Mouse (Mus musculus) forebrain, embryonic 13.5 days (tissue): Measurements from ENCODE around the gene G6pc. TPM values are rescaled to one million over a fixed set of nuclear protein-coding genes. Genes with fewer than 3 reads are reported as not detected.
"Not testable (repeated sequence)": the region's sequence is repeated elsewhere in the genome, so short reads cannot be mapped to it uniquely, and the experiment has no call there.

Experiments
- ATAC-seq: fragments of 200-750 bp; cut with Nextera tagmentation; 2 replicates; pipeline ENCODE4 v1.8.0; 2017
- H3K27ac ChIP-seq: fragments of 300-500 bp; sonication (generic); 2 replicates; pipeline ENCODE4 v1.5.1; 2015; ENCODE audit warnings: inconsistent platforms, mild to moderate bottlenecking, moderate library complexity
- H3K27me3 ChIP-seq: fragments of 300-500 bp; sonication (generic); 2 replicates; pipeline ENCODE4 v1.6.1; 2015; ENCODE audit warnings: mild to moderate bottlenecking, inconsistent platforms
- H3K36me3 ChIP-seq: fragments of 300-500 bp; sonication (generic); 2 replicates; pipeline ENCODE4 v1.6.1; 2015; ENCODE audit warnings: mild to moderate bottlenecking, inconsistent platforms; ENCODE audit not compliant: poor library complexity, severe bottlenecking
- H3K4me1 ChIP-seq: fragments of 300-500 bp; sonication (generic); 2 replicates; pipeline ENCODE4 v1.6.1; 2015; ENCODE audit warnings: inconsistent platforms
- H3K4me2 ChIP-seq: fragments of 300-500 bp; sonication (generic); 2 replicates; pipeline ENCODE4 v1.6.1; 2015; ENCODE audit warnings: inconsistent platforms, mild to moderate bottlenecking, moderate library complexity
- H3K4me3 ChIP-seq: fragments of 300-500 bp; sonication (generic); 2 replicates; pipeline ENCODE4 v1.5.1; 2015; ENCODE audit warnings: mild to moderate bottlenecking, inconsistent platforms
- H3K9ac ChIP-seq: fragments of 300-500 bp; sonication (generic); 2 replicates; pipeline ENCODE4 v1.6.1; 2015; ENCODE audit warnings: mild to moderate bottlenecking, inconsistent platforms
- H3K9me3 ChIP-seq: fragments of 300-500 bp; sonication (generic); replicated peaks from 2 replicates; pipeline ENCODE4 v1.6.1; 2016; ENCODE audit warnings: inconsistent platforms
- WGBS: fragments of 180-500 bp; shearing (Covaris S2); methylation state at CpG from one replicate; pipeline ENCODE4 v1.1.7; 2015; 5-methylcytosine and 5-hydroxymethylcytosine counted together
- polyA plus RNA-seq: library from polyadenylated mRNA; unstranded; fragments of >200 nt; fragmentation: Nextera tagmentation; extraction: Ambion mirVana; gene quantifications from 2 replicates; pipeline ENCODE4 v1.2.1, GENCODE M21; 2015

The G6pc gene
- not detected in 2 replicates for polyA plus RNA-seq

- Histone ChIP-seq H3K27ac (no peak within 1 kb of the TSS), H3K4me2 (no peak within 1 kb of the TSS), H3K4me1 (no peaks in the 10 kb centered on the region), H3K36me3 (no peaks in the 10 kb centered on the region), H3K9ac (no peak within 1 kb of the TSS), H3K9me3 (no peaks in the 10 kb centered on the region), H3K27me3 (no peaks in the 10 kb centered on the region), H3K4me3 (no peak within 1 kb of the TSS)
- 90% methylated on average over 8 of the region's 8 CpGs for WGBS
- ATAC-seq: no peak
These were observed at the start of gene G6pc for GRCm38 (mm10) chr11:101367326-101367935. Gene G6pc (plus strand): TSS chr11:101367561.

DNA sequence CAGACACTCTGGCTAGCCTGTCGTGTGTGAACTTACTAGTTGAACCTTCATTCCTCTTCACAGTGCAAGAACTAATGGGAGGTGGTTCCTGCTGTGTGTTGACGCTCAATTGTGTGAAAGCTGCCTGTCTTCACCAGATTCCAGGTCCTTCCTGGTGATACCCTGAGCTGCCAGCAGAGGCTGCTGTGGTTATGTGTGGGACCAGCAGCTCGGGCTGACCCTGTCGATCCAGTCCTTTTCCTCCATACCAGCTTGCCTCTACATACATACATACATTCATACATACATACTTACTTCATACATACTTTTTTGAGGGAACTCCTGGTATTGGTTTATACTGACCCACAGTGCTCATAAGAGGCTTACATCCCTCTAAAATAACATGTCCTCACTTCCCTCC is 43.8 kb upstream of the G6pc start:
- WGBS: 7% methylated on average over 4 of the region's 4 CpGs
- ATAC-seq: peak; percentile 30; the same call in 1 of the 2 replicates
- Histone ChIP-seq H3K4me1 (no peaks in the 10 kb centered on the region), H3K9ac (no peak overlapping the region), H3K4me3 (no peak overlapping the region), H3K36me3 (peaks cover 80% of the 10 kb centered on the region), H3K4me2 (no peak overlapping the region), H3K27me3 (no peaks in the 10 kb centered on the region), H3K27ac (no peak overlapping the region), H3K9me3 (no peaks in the 10 kb centered on the region)

- Histone ChIP-seq H3K4me2 (no peak within 1 kb of the TSS), H3K9me3 (no peaks in the 10 kb centered on the region), H3K36me3 (peaks cover 69% of the 10 kb centered on the region), H3K4me3 (no peak within 1 kb of the TSS), H3K9ac (no peak within 1 kb of the TSS), H3K4me1 (no peaks in the 10 kb centered on the region), H3K27ac (no peak within 1 kb of the TSS), H3K27me3 (no peaks in the 10 kb centered on the region)
- WGBS: 94% methylated on average over 5 of the region's 5 CpGs
- no peak for ATAC-seq
These were observed 42.6 kb upstream of the G6pc start, which contains the start of gene Aoc2 for GRCm38 (mm10) chr11:101324763-101325162. Gene Aoc2 (plus strand): TSS chr11:101325063.

GRCm38 (mm10) chr11:101325201-101325600 is 42.2 kb upstream of the G6pc start:
- not testable (repeated sequence) for H3K9ac ChIP-seq, H3K27ac ChIP-seq, H3K9me3 ChIP-seq, H3K4me3 ChIP-seq, H3K4me1 ChIP-seq, H3K27me3 ChIP-seq, H3K4me2 ChIP-seq, ATAC-seq
- 93% methylated on average over 11 of the region's 11 CpGs for WGBS
- H3K36me3 ChIP-seq: peaks cover 64% of the 10 kb centered on the region

DNA sequence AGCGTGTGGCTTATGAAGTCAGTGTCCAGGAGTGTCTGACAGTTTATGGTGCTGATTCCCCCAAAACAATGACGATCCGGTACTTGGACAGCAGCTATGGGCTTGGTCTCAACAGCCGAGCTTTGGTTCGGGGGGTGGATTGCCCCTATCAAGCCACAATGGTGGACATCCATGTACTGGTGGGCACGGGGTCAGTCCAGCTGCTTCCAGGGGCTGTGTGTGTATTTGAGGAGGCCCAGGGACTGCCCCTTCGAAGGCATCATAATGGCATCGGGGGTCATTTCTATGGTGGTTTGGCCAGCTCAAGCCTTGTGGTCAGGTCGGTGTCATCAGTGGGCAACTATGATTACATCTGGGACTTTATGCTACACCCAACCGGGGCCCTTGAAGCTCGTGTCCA is 41.2 kb upstream of the G6pc start:
- WGBS: 86% methylated on average over 11 of the region's 11 CpGs
- Histone ChIP-seq H3K4me1 (no peaks in the 10 kb centered on the region), H3K4me2 (no peak overlapping the region), H3K27me3 (no peaks in the 10 kb centered on the region), H3K27ac (no peak overlapping the region), H3K9ac (no peak overlapping the region), H3K36me3 (peaks cover 55% of the 10 kb centered on the region), H3K9me3 (no peaks in the 10 kb centered on the region), H3K4me3 (no peak overlapping the region)
- no peak for ATAC-seq

- WGBS: 64% methylated on average over 3 of the region's 3 CpGs
- ATAC-seq: no peak
These were observed 40.0 kb upstream of the G6pc start for GRCm38 (mm10) chr11:101327311-101327710.

DNA sequence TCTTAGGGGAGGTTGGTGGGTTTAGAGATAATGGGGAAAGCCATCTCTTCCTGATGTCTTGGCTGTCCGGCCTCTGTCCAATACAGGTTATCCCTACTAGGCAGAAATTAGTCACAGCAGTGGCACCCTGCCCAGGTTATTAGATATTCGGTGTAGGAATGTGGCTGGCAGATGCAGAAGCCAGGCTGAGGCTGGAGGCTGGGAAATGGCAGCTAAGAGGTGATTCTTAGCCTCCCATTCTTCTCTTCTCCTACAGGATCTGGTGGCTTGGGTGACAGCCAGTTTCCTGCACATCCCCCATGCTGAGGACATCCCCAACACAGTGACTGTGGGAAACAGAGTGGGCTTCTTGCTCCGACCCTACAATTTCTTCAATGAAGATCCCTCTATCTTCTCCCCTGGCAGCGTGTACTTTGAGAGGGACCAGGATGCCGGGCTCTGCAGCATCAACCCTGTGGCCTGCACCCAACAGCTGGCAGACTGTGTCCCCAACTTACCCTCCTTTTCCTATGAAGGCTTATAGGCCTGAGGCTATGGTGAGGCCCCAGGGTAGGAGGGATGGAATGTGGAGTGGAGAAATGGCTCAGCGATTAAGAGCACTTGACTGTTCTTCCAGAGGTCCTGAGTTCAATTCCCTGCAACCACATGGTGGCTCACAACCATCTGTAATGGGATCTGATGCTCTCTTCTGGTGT is 38.3 kb upstream of the G6pc start:
- no peaks in the 10 kb centered on the region for H3K9me3 ChIP-seq
- H3K4me2 ChIP-seq: no peak overlapping the region
- no peak overlapping the region; the same call in 1 of the 2 replicates for H3K9ac ChIP-seq
- no peak for ATAC-seq
- 87% methylated on average over 6 of the region's 6 CpGs for WGBS
- H3K27ac ChIP-seq: no peak overlapping the region
- H3K27me3 ChIP-seq: no peaks in the 10 kb centered on the region
- no peak overlapping the region for H3K4me3 ChIP-seq
- H3K36me3 ChIP-seq: peaks cover 26% of the 10 kb centered on the region
- no peaks in the 10 kb centered on the region for H3K4me1 ChIP-seq

More at GRCm38 (mm10) chr11:101327311-101327710, 40.0 kb upstream of the G6pc start:
- no peak overlapping the region for H3K27ac ChIP-seq
- no peak overlapping the region for H3K9ac ChIP-seq
- no peak overlapping the region for H3K4me3 ChIP-seq
- no peaks in the 10 kb centered on the region for H3K4me1 ChIP-seq
- H3K27me3 ChIP-seq: no peaks in the 10 kb centered on the region
- no peak overlapping the region for H3K4me2 ChIP-seq
- H3K36me3 ChIP-seq: peaks cover 43% of the 10 kb centered on the region
- no peaks in the 10 kb centered on the region for H3K9me3 ChIP-seq

DNA sequence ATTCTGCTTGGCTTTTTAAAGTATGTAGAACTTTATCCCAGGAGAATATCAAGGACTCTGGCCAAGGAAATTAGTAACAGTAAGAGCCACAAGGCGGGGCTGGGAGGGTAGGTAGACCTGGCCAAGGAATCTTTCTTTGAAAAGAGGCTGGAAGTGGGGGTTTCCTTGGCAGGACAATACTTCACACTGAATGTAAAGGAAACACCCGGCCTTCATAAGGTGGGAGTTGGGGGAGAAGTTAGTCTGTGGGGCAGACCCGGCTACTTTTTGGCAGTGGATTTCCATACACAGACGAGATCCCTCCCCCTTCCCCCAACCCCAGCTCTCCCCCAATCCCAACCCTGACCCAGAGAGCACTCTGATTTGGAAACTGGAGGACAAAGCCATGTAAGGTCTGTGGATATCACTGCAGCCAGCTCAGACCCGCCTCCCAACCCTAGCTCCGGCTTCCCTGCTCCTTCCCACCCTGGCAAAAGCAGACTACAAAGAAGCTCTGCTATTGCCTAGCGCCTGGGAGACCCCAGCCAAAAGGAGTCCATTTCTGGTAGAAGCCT is 36.9 kb upstream of the G6pc start, which contains the start of gene Aoc3:
Gene Aoc3 (plus strand): TSS at position 235 of the 554 bp plus-strand sequence.
- WGBS: 81% methylated on average over 7 of the region's 7 CpGs
- no peak within 1 kb of the TSS for H3K4me3 ChIP-seq
- no peak for ATAC-seq

GRCm38 (mm10) chr11:101330961-101331360 is 36.4 kb upstream of the G6pc start:
- not testable (repeated sequence) for H3K9ac ChIP-seq, H3K9me3 ChIP-seq, H3K27me3 ChIP-seq, H3K27ac ChIP-seq, H3K4me3 ChIP-seq, ATAC-seq, H3K36me3 ChIP-seq, H3K4me1 ChIP-seq, H3K4me2 ChIP-seq
- WGBS: 87% methylated on average over 6 of the region's 6 CpGs

More for the DNA sequence above, 36.9 kb upstream of the G6pc start, which contains the start of gene Aoc3:
- Histone ChIP-seq H3K27ac (no peak within 1 kb of the TSS), H3K4me2 (no peak within 1 kb of the TSS), H3K36me3 (peaks cover 12% of the 10 kb centered on the region), H3K9ac (no peak within 1 kb of the TSS), H3K4me1 (no peaks in the 10 kb centered on the region), H3K27me3 (no peaks in the 10 kb centered on the region), H3K9me3 (no peaks in the 10 kb centered on the region)

DNA sequence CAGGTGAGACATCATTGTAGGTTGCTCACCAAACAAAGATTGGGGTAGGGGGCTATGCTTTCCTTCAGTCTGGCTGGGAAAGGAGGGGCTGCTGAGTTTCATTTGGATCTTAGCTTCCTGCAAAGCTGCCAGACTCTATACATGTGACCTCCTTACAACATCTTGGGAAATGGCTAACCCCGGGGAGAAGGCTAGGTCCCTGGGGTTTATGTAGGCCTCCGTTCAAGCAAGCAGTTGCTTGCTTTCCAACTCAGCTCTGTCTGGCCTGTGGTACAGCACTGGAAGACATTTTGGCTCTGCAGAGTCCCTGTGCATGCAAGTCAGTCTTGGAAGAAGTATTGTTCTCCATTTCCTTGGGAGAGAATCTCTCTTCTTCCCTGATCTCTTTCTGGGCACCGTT is 34.8 kb upstream of the G6pc start:
- H3K9me3 ChIP-seq: no peaks in the 10 kb centered on the region
- H3K9ac ChIP-seq: no peak overlapping the region
- H3K36me3 ChIP-seq: no peaks in the 10 kb centered on the region
- no peak for ATAC-seq
- H3K27me3 ChIP-seq: no peaks in the 10 kb centered on the region
- 85% methylated on average over 3 of the region's 3 CpGs for WGBS
- H3K4me1 ChIP-seq: peaks cover 4% of the 10 kb centered on the region; the same call in 1 of the 2 replicates
- no peak overlapping the region for H3K27ac ChIP-seq
- no peak overlapping the region for H3K4me2 ChIP-seq
- no peak overlapping the region for H3K4me3 ChIP-seq

DNA sequence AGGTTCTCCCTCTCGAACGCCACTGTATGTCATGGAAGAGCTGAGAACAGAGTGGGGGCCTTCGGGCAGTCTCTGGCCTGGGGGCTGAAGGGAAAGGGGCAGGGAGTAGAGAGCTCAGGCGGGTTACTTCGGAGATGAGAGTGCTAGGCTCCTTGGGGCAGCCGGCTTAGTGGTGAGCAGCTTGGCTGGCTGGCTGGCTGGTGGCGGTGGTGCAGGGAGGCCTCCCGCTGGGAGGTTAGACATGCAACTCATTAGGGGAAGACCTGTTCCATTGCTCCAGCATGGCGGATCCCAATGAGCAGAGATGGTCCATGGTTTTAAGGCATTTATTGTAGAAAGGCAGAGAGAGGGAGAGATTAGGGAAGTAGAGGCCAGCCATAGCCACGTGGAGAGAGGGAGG is 33.3 kb upstream of the G6pc start:
- ATAC-seq: no peak
- no peaks in the 10 kb centered on the region for H3K9me3 ChIP-seq

DNA sequence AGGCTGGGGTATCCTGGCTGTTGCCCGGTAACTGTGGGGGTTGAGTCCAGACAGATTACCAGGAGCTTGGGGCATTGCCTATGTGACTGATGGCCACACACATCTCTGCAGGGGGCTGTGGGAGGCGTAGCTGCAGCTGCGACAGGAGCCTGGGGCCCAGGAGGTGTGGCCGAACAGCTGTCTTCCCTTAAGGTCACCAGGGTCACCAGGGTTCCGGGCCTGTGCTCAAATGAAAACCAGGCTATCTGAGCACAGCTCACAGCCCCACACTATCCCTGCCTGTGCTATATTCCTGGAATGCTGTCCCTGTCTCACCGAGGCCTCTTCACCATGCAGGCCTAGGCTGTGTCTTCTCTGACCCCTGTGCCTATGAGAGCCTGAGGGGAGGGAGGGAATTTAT is 32.8 kb upstream of the G6pc start:
- peaks cover 15% of the 10 kb centered on the region for H3K4me1 ChIP-seq
- no peak overlapping the region for H3K4me3 ChIP-seq
- no peaks in the 10 kb centered on the region for H3K9me3 ChIP-seq
- H3K27ac ChIP-seq: no peak overlapping the region
- H3K27me3 ChIP-seq: no peaks in the 10 kb centered on the region
- H3K9ac ChIP-seq: no peak overlapping the region
- H3K36me3 ChIP-seq: no peaks in the 10 kb centered on the region
- 15% methylated on average over 6 of the region's 6 CpGs for WGBS
- H3K4me2 ChIP-seq: no peak overlapping the region
- no peak for ATAC-seq

More for the DNA sequence above, 33.3 kb upstream of the G6pc start:
- H3K4me1 ChIP-seq: peaks cover 15% of the 10 kb centered on the region
- H3K4me3 ChIP-seq: no peak overlapping the region
- no peak overlapping the region for H3K27ac ChIP-seq
- H3K27me3 ChIP-seq: no peaks in the 10 kb centered on the region
- no peak overlapping the region for H3K4me2 ChIP-seq
- H3K9ac ChIP-seq: no peak overlapping the region
- 23% methylated on average over 10 of the region's 10 CpGs for WGBS
- no peaks in the 10 kb centered on the region for H3K36me3 ChIP-seq
